Mouse (Mus musculus) cerebellum, postnatal 36 days (tissue): ENCODE measurements at regions not wholly inside any gene's neighbourhood (a gene's known extent, or its start where the extent isn't known, plus 50 kb on each side); places are given as distances from the start of the nearest gene placed in this dataset.

Experiments
- DNase-seq, 2 experiments: peaks; one replicate each; pipeline ENCODE4 v3.0.0; 2021 to 2022; ENCODE audit warnings: mixed read lengths in 2 of 2

GRCm38 (mm10) chr10:37260791-37261488 lies 122.2 kb upstream of the Marcks start:
- DNase-seq = no peak

GRCm38 (mm10) chr10:37259186-37259585 lies 120.5 kb upstream of the Marcks start:
- no peak for DNase-seq

- no peak for DNase-seq
Observed at GRCm38 (mm10) chr10:37257544-37257943, 118.8 kb upstream of the Marcks start.

- no peak for DNase-seq
Observed at GRCm38 (mm10) chr10:37250934-37251521, 112.3 kb upstream of the Marcks start.

GRCm38 (mm10) chr10:37250157-37250556 lies 111.4 kb upstream of the Marcks start:
- DNase-seq = no peak

- no peak for DNase-seq
Observed at GRCm38 (mm10) chr10:37249511-37249910, 110.8 kb upstream of the Marcks start.

GRCm38 (mm10) chr10:37247121-37247520 lies 108.4 kb upstream of the Marcks start:
- no peak for DNase-seq

- DNase-seq = no peak
Observed at GRCm38 (mm10) chr10:37243136-37243535, 104.4 kb upstream of the Marcks start.

GRCm38 (mm10) chr10:37241821-37242263 lies 103.1 kb upstream of the Marcks start:
- no peak for DNase-seq

GRCm38 (mm10) chr10:37240634-37241033 lies 101.9 kb upstream of the Marcks start:
- DNase-seq = no peak

GRCm38 (mm10) chr10:37240201-37240600 lies 101.5 kb upstream of the Marcks start:
- no peak for DNase-seq

- DNase-seq = no peak
Observed at GRCm38 (mm10) chr10:37236001-37236822, 97.5 kb upstream of the Marcks start.

- no peak for DNase-seq
Observed at GRCm38 (mm10) chr10:37231936-37232556, 93.3 kb upstream of the Marcks start.

- no peak for DNase-seq
Observed at GRCm38 (mm10) chr10:37231159-37231558, 92.4 kb upstream of the Marcks start.

GRCm38 (mm10) chr10:37227889-37228288 lies 89.2 kb upstream of the Marcks start:
- DNase-seq = no peak

- DNase-seq = no peak
Observed at GRCm38 (mm10) chr10:37221730-37222129, 83.0 kb upstream of the Marcks start.

GRCm38 (mm10) chr10:37220434-37220833 lies 81.7 kb upstream of the Marcks start:
- DNase-seq = no peak

GRCm38 (mm10) chr10:37219936-37220335 lies 81.2 kb upstream of the Marcks start:
- DNase-seq = no peak

- DNase-seq = no peak
Observed at GRCm38 (mm10) chr10:37219381-37219780, 80.7 kb upstream of the Marcks start.

- no peak for DNase-seq
Observed at GRCm38 (mm10) chr10:37214656-37215055, 75.9 kb upstream of the Marcks start.

- DNase-seq = no peak
Observed at GRCm38 (mm10) chr10:37212350-37213035, 73.8 kb upstream of the Marcks start.

- DNase-seq = no peak
Observed at GRCm38 (mm10) chr10:37211305-37211704, 72.6 kb upstream of the Marcks start.

GRCm38 (mm10) chr10:37210223-37210622 lies 71.5 kb upstream of the Marcks start:
- DNase-seq = no peak
